Mouse (Mus musculus): ENCODE measurements around the gene Cnnm3. TPM values are rescaled to one million over a fixed set of nuclear protein-coding genes. Genes with fewer than 3 reads are reported as not detected.

The Cnnm3 gene
- polyA plus RNA-seq (2015; fragmentation: Nextera tagmentation; extraction: Ambion mirVana), result 0.91 and 1.1 TPM in 2 replicates

DNA sequence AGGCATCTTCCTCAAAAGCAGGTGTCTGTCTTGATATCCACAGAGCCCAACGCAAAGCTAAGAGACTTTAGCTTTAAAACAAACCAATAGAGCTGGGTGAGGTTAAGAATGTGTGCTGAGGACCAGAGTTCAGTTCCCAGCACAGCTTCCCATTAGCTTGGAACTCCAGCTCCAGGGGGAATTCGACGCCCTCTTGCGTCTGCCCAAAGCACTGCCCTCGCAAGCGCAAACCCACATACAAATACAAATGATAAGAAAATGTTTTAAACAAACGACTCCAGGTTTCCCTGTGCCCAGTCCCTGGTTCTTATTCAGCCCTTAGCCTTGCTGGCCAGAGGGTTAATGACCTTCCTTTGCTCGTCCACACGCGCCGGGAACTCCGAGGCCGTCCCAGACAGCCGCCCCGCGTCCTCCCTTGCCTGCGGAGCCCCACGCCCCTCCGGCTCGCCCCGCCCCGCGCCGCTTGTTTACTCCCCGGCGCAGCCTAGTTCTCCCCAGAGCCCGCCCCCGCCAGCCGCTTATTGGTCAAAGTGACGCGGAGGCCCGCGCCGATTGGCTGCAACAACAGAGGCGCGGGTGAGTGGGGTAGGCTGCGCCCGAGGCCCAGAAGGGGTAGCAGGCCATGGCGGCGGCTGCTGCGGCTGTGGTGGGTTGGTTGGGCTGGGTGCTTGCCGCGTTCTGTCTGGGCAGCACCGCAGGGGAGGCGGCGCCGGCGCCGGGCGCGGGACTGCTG lies at the start of gene Cnnm3:
Cnnm3 (plus strand) TSS at position 579 of the 733 bp plus-strand sequence.
- 1% methylated on average over 49 of the region's 51 CpGs for WGBS (ENCODE audit: insufficient replicate concordance)
- Histone ChIP-seq H3K27me3 (ENCODE audit: control insufficient read depth, insufficient read depth, low read depth, low read length) (no peaks in the 10 kb centered on the region), H3K27ac (ENCODE audit: low read length) (peak within 1 kb of the TSS; percentile 94), H3K9ac (ENCODE audit: low read depth, low read length) (peak within 1 kb of the TSS; percentile 85), H3K4me3 (ENCODE audit: low read depth, low read length) (peak within 1 kb of the TSS; percentile 89), H3K36me3 (ENCODE audit: control insufficient read depth, insufficient read depth) (no peaks in the 10 kb centered on the region), H3K4me2 (ENCODE audit: low read depth, low read length) (peak within 1 kb of the TSS; percentile 91), H3K4me1 (ENCODE audit: control insufficient read depth, low read depth, low read length) (peaks cover 13% of the 10 kb centered on the region), H3K9me3 (replicated peaks; ENCODE audit: control insufficient read depth, low read length) (no peaks in the 10 kb centered on the region)
- peak; percentile 99 for ATAC-seq (ENCODE audit: low read depth)

- Histone ChIP-seq H3K36me3 (ENCODE audit: control insufficient read depth, insufficient read depth) (no peaks in the 10 kb centered on the region), H3K27me3 (ENCODE audit: control insufficient read depth, insufficient read depth, low read depth, low read length) (no peaks in the 10 kb centered on the region), H3K9me3 (replicated peaks; ENCODE audit: control insufficient read depth, low read length) (no peaks in the 10 kb centered on the region), H3K4me1 (ENCODE audit: control insufficient read depth, low read depth, low read length) (peaks cover 8% of the 10 kb centered on the region), H3K27ac (ENCODE audit: low read length) (no peak overlapping the region), H3K9ac (ENCODE audit: low read depth, low read length) (no peak overlapping the region), H3K4me3 (ENCODE audit: low read depth, low read length) (no peak overlapping the region), H3K4me2 (ENCODE audit: low read depth, low read length) (no peak overlapping the region)
- WGBS (ENCODE audit: insufficient replicate concordance), result 48% methylated on average over 4 of the region's 4 CpGs
- no peak for ATAC-seq (ENCODE audit: low read depth)
Measured at GRCm38 (mm10) chr1:36465641-36466160, 46.0 kb upstream of the Cnnm3 start.

GRCm38 (mm10) chr1:36467446-36467845 lies 44.2 kb upstream of the Cnnm3 start:
- Histone ChIP-seq H3K4me3 (ENCODE audit: low read depth, low read length) (no peak overlapping the region), H3K9ac (ENCODE audit: low read depth, low read length) (no peak overlapping the region), H3K27ac (ENCODE audit: low read length) (no peak overlapping the region), H3K36me3 (ENCODE audit: control insufficient read depth, insufficient read depth) (no peaks in the 10 kb centered on the region), H3K9me3 (replicated peaks; ENCODE audit: control insufficient read depth, low read length) (no peaks in the 10 kb centered on the region), H3K4me1 (ENCODE audit: control insufficient read depth, low read depth, low read length) (peaks cover 19% of the 10 kb centered on the region), H3K27me3 (ENCODE audit: control insufficient read depth, insufficient read depth, low read depth, low read length) (peaks cover 7% of the 10 kb centered on the region), H3K4me2 (ENCODE audit: low read depth, low read length) (no peak overlapping the region)
- 51% methylated on average over 5 of the region's 5 CpGs for WGBS (ENCODE audit: insufficient replicate concordance)
- no peak for ATAC-seq (ENCODE audit: low read depth)

DNA sequence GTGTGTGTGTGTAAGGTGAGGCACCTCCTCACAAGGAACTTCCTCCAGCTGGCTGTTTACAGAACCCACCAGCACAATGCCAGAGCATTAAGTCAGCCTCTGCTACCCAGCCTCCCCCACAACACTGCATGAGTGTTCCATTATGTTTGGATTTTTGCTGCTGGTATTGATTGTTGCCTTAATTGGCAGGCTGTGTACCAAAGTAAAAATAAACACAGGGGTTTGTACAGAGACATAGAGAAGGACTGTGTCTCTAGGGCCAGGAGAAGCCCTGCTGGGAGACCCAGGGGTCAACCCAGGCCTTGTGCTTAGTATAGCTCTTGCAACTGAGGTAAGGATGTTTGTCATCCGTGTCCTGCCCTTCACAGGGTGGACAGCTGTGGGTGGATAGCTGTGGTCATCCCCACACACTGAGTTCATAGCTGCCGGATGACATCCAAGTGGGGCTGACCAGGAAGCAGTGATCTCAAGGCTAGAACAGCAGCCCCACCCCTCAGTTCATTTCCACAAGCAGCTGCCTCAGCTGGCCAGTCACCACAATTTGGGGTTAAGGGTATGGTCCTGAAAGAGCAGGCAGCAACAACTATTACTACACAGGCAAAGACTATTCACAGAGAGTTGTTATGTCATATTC lies 41.7 kb upstream of the Cnnm3 start:
- Histone ChIP-seq H3K4me3 (ENCODE audit: low read depth, low read length) (no peak overlapping the region), H3K36me3 (ENCODE audit: control insufficient read depth, insufficient read depth) (no peaks in the 10 kb centered on the region), H3K4me2 (ENCODE audit: low read depth, low read length) (no peak overlapping the region), H3K9ac (ENCODE audit: low read depth, low read length) (no peak overlapping the region), H3K9me3 (replicated peaks; ENCODE audit: control insufficient read depth, low read length) (no peaks in the 10 kb centered on the region), H3K27ac (ENCODE audit: low read length) (no peak overlapping the region), H3K4me1 (ENCODE audit: control insufficient read depth, low read depth, low read length) (peaks cover 25% of the 10 kb centered on the region), H3K27me3 (ENCODE audit: control insufficient read depth, insufficient read depth, low read depth, low read length) (peaks cover 12% of the 10 kb centered on the region)
- no peak for ATAC-seq (ENCODE audit: low read depth)
- WGBS (ENCODE audit: insufficient replicate concordance), result 80% methylated on average over 2 of the region's 2 CpGs

DNA sequence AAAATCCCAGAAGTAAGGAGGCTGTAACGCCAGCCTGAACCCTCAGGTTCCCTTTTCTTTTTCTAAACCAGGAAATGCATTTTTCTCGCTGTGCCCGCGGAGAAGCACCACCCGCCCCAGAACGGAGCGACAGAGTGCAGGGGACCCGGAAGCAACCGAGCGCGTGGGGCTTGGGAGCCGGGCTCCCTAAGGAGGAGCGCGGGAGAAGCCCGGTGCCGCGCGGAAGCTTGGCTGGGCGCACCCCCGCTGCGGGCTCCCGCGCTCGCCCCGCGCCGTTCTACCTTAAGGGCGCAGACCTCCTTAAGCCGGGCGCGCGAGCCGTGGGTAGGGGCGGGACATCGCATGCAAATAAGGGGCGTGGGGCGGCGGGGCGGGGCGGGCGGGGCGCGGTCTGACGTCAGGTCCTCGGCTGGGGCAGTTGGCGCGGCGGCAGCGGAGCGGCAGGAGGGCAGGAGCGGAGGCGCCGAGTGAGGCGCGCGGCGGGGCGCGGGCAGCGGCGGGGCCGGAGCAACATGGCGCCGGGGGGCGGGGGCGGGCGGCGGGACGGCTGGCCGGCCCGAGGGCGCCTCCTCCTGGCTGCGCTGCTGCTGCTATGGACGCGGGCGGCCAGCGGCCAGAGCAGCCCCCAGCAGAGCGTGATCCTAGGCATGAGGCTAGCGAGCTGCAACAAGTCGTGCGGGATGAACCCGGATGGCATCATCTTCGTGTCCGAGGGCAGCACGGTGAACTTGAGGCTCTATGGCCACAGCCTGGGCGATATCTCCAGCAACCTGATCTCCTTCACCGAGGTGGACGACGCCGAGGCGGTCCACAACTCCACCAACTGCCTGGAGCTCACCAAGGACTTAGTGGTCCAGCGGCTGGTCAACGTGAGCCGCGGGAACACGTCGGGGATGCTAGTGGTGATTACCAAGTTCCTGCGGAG lies 40.2 kb upstream of the Cnnm3 start, which contains the start of gene Cnnm4:
Cnnm4 (plus strand) TSS at position 440 of the 925 bp plus-strand sequence.
- peak within 1 kb of the TSS; percentile 86 for H3K27ac ChIP-seq (ENCODE audit: low read length)
- peak within 1 kb of the TSS; percentile 95 for H3K4me2 ChIP-seq (ENCODE audit: low read depth, low read length)
- peak within 1 kb of the TSS; percentile 77 for H3K9ac ChIP-seq (ENCODE audit: low read depth, low read length)
- H3K36me3 ChIP-seq (ENCODE audit: control insufficient read depth, insufficient read depth), result no peaks in the 10 kb centered on the region
- peaks cover 36% of the 10 kb centered on the region for H3K4me1 ChIP-seq (ENCODE audit: control insufficient read depth, low read depth, low read length)
- peak within 1 kb of the TSS; percentile 73 for H3K4me3 ChIP-seq (ENCODE audit: low read depth, low read length)
- under 1% methylated on average over 76 of the region's 98 CpGs for WGBS (ENCODE audit: insufficient replicate concordance)
- no peaks in the 10 kb centered on the region for H3K9me3 ChIP-seq (replicated peaks; ENCODE audit: control insufficient read depth, low read length)
- H3K27me3 ChIP-seq (ENCODE audit: control insufficient read depth, insufficient read depth, low read depth, low read length), result peaks cover 12% of the 10 kb centered on the region
- ATAC-seq (ENCODE audit: low read depth), result peak; percentile 93

DNA sequence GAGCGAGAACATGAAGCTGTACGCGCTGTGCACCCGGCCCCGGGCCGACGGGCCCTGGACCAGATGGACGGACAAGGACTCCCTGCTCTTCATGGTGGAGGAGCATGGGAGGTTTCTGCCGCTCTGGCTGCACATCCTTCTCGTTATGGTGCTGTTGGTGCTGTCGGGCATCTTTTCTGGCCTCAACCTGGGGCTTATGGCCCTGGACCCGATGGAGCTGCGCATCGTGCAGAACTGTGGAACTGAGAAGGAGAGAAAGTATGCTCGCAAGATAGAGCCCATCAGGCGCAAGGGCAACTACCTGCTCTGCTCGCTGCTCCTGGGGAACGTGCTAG lies 39.6 kb upstream of the Cnnm3 start:
- 13% methylated on average over 18 of the region's 18 CpGs for WGBS (ENCODE audit: insufficient replicate concordance)
- peaks cover 39% of the 10 kb centered on the region for H3K4me1 ChIP-seq (ENCODE audit: control insufficient read depth, low read depth, low read length)
- peak overlapping the region; percentile 16; the same call in 1 of the 2 replicates for H3K27ac ChIP-seq (ENCODE audit: low read length)
- no peaks in the 10 kb centered on the region for H3K9me3 ChIP-seq (replicated peaks; ENCODE audit: control insufficient read depth, low read length)
- no peak for ATAC-seq (ENCODE audit: low read depth)
- H3K27me3 ChIP-seq (ENCODE audit: control insufficient read depth, insufficient read depth, low read depth, low read length), result peaks cover 12% of the 10 kb centered on the region
- H3K4me2 ChIP-seq (ENCODE audit: low read depth, low read length), result peak overlapping the region; percentile 95
- no peaks in the 10 kb centered on the region for H3K36me3 ChIP-seq (ENCODE audit: control insufficient read depth, insufficient read depth)
- peak overlapping the region; percentile 73 for H3K4me3 ChIP-seq (ENCODE audit: low read depth, low read length)
- H3K9ac ChIP-seq (ENCODE audit: low read depth, low read length), result peak overlapping the region; percentile 71

- H3K27ac ChIP-seq (ENCODE audit: low read length), result no peak overlapping the region
- H3K27me3 ChIP-seq (ENCODE audit: control insufficient read depth, insufficient read depth, low read depth, low read length), result peaks cover 12% of the 10 kb centered on the region
- H3K4me2 ChIP-seq (ENCODE audit: low read depth, low read length), result peak overlapping the region; percentile 95
- no peaks in the 10 kb centered on the region for H3K36me3 ChIP-seq (ENCODE audit: control insufficient read depth, insufficient read depth)
- H3K4me3 ChIP-seq (ENCODE audit: low read depth, low read length), result no peak overlapping the region
- WGBS (ENCODE audit: insufficient replicate concordance), result 38% methylated on average over 10 of the region's 10 CpGs
- no peak for ATAC-seq (ENCODE audit: low read depth)
- no peaks in the 10 kb centered on the region for H3K9me3 ChIP-seq (replicated peaks; ENCODE audit: control insufficient read depth, low read length)
- H3K4me1 ChIP-seq (ENCODE audit: control insufficient read depth, low read depth, low read length), result peaks cover 39% of the 10 kb centered on the region
- H3K9ac ChIP-seq (ENCODE audit: low read depth, low read length), result no peak overlapping the region
Measured at GRCm38 (mm10) chr1:36473211-36473780, 38.4 kb upstream of the Cnnm3 start.

GRCm38 (mm10) chr1:36474646-36475045 lies 37.0 kb upstream of the Cnnm3 start:
- ATAC-seq (ENCODE audit: low read depth), result no peak
- Histone ChIP-seq H3K4me3 (ENCODE audit: low read depth, low read length) (no peak overlapping the region), H3K36me3 (ENCODE audit: control insufficient read depth, insufficient read depth) (no peaks in the 10 kb centered on the region), H3K9me3 (replicated peaks; ENCODE audit: control insufficient read depth, low read length) (no peaks in the 10 kb centered on the region), H3K4me2 (ENCODE audit: low read depth, low read length) (no peak overlapping the region), H3K27ac (ENCODE audit: low read length) (no peak overlapping the region), H3K4me1 (ENCODE audit: control insufficient read depth, low read depth, low read length) (peaks cover 39% of the 10 kb centered on the region), H3K9ac (ENCODE audit: low read depth, low read length) (no peak overlapping the region), H3K27me3 (ENCODE audit: control insufficient read depth, insufficient read depth, low read depth, low read length) (peaks cover 12% of the 10 kb centered on the region)
- 58% methylated on average over 3 of the region's 3 CpGs for WGBS (ENCODE audit: insufficient replicate concordance)
